ENCODE assay signal across 8 mouse cellular contexts in genomic region chr8:122500856-122501255, GRCm38 (mm10). TPM values are rescaled to one million over a fixed set of nuclear protein-coding genes. Genes with fewer than 3 reads are reported as not detected.
DNase-seq lines count a peak whose midpoint lies in the region; ATAC-seq and TF ChIP-seq lines count a peak whose summit lies in the region.

No protein-coding gene starts in this region.

- no peaks in the 10 kb centered on the region for H3K9me3 ChIP-seq in heart, embryonic 13.5 days
- no peaks in the 10 kb centered on the region for H3K9me3 ChIP-seq in liver, embryonic 16.5 days (replicated peaks; ENCODE audit: control insufficient read depth, low read length)

- H3K27me3 ChIP-seq in heart, embryonic 13.5 days (replicated peaks): no peaks in the 10 kb centered on the region
- H3K27me3 ChIP-seq in liver, embryonic 16.5 days (ENCODE audit: control insufficient read depth, insufficient read depth, low read depth, low read length): no peaks in the 10 kb centered on the region
- H3K27me3 ChIP-seq in testis, adult 2 months (ENCODE audit: control insufficient read depth, insufficient read depth, low read length): no peaks in the 10 kb centered on the region

- 0 out of 2 replicates have a peak, but pooled peaks have one; percentile 9 for ATAC-seq in heart, embryonic 13.5 days (ENCODE audit: extremely low read depth, insufficient number of reproducible peaks, low FRiP score, low TSS enrichment)
- peak; percentile 61 for ATAC-seq in liver, embryonic 16.5 days (ENCODE audit: low read depth)
- peak; percentile 78 for ATAC-seq in neutrophil, adult 5-6 weeks (ENCODE audit: extremely low read depth, insufficient number of reproducible peaks, low FRiP score, poor library complexity, severe bottlenecking)

- peak; percentile 62; the same call in 1 of the 2 replicates for TF ChIP-seq CTCF in embryonic fibroblast, embryonic 13.5 days (IDR thresholded peaks at IDR 0.05; ENCODE audit: borderline replicate concordance, insufficient read depth, low read length)
- TF ChIP-seq CTCF in testis, adult 2 months (IDR thresholded peaks at IDR 0.05; ENCODE audit: control insufficient read depth, insufficient read depth, insufficient replicate concordance, low read depth, low read length): peak; percentile 88

- no peak overlapping the region for H3K27ac ChIP-seq in embryonic fibroblast, embryonic 13.5 days (ENCODE audit: insufficient read depth, low read length)
- no peak overlapping the region for H3K27ac ChIP-seq in heart, embryonic 13.5 days (replicated peaks)
- H3K27ac ChIP-seq in liver, embryonic 16.5 days (ENCODE audit: low read length): no peak overlapping the region
- H3K27ac ChIP-seq in testis, adult 2 months (ENCODE audit: control insufficient read depth, insufficient read depth, low read depth, low read length): no peak overlapping the region

- H3K4me3 ChIP-seq in embryonic fibroblast, embryonic 13.5 days (ENCODE audit: insufficient read depth, low read length): no peak overlapping the region
- no peak overlapping the region for H3K4me3 ChIP-seq in heart, embryonic 13.5 days
- no peak overlapping the region for H3K4me3 ChIP-seq in liver, embryonic 16.5 days (ENCODE audit: low read depth, low read length)
- H3K4me3 ChIP-seq in testis, adult 2 months (ENCODE audit: control insufficient read depth, low read depth, low read length): no peak overlapping the region

- TF ChIP-seq POLR2A in embryonic fibroblast, embryonic 13.5 days (IDR thresholded peaks at IDR 0.05; ENCODE audit: low read depth, low read length): no peak
- no peak for TF ChIP-seq POLR2A in testis, adult 2 months (IDR thresholded peaks at IDR 0.05; ENCODE audit: control insufficient read depth, low read depth, low read length)

- H3K9ac ChIP-seq in heart, embryonic 13.5 days: no peak overlapping the region
- H3K9ac ChIP-seq in liver, embryonic 16.5 days (ENCODE audit: low read depth, low read length): no peak overlapping the region

- peak; percentile 90 for DNase-seq in CD4-positive, CD25-positive, alpha-beta regulatory T cell, adult 2 months (ENCODE audit: low read depth, low spot score)
- DNase-seq in adrenal gland, postnatal 4 days (ENCODE audit: low spot score in 2 of 2): peak; percentile 52 to 62
- DNase-seq in kidney, postnatal 4 days: peak; percentile 87 to 89

- peaks cover 81% of the 10 kb centered on the region for H3K36me3 ChIP-seq in heart, embryonic 13.5 days
- H3K36me3 ChIP-seq in liver, embryonic 16.5 days (ENCODE audit: control insufficient read depth, insufficient read depth): peaks cover 65% of the 10 kb centered on the region
- no peaks in the 10 kb centered on the region for H3K36me3 ChIP-seq in testis, adult 2 months (ENCODE audit: control insufficient read depth, insufficient read depth, low read length)

- no peaks in the 10 kb centered on the region for H3K4me1 ChIP-seq in embryonic fibroblast, embryonic 13.5 days (ENCODE audit: control insufficient read depth, insufficient read depth, low read length)
- H3K4me1 ChIP-seq in heart, embryonic 13.5 days: no peaks in the 10 kb centered on the region
- H3K4me1 ChIP-seq in liver, embryonic 16.5 days (ENCODE audit: control insufficient read depth, low read depth, low read length): no peaks in the 10 kb centered on the region
- no peaks in the 10 kb centered on the region for H3K4me1 ChIP-seq in testis, adult 2 months (ENCODE audit: control insufficient read depth, insufficient read depth, low read length)

- WGBS in heart, embryonic 13.5 days: 35% methylated on average over 10 of the region's 10 CpGs
- 35% methylated on average over 10 of the region's 10 CpGs for WGBS in liver, embryonic 16.5 days (ENCODE audit: insufficient replicate concordance)

- H3K4me2 ChIP-seq in heart, embryonic 13.5 days: no peak overlapping the region
- H3K4me2 ChIP-seq in liver, embryonic 16.5 days (ENCODE audit: low read depth, low read length): no peak overlapping the region

RNA-seq across cellular contexts. Expression of gene Ctu2, which starts 24.9 kb away (rescaled TPM):
- 10 to 100 TPM; 27.7 to 37.0 TPM for total RNA-seq in adrenal gland, postnatal 4 days (2021)
- 36.0 and 37.2 TPM in 2 replicates for polyA plus RNA-seq in embryonic fibroblast, embryonic 13.5 days (2011; ENCODE audit: insufficient read length, low read depth, missing spikeins)
- 23.9 and 29.6 TPM in 2 replicates for polyA plus RNA-seq in heart, embryonic 13.5 days (2015; fragmentation: Nextera tagmentation; extraction: Ambion mirVana)
- polyA plus RNA-seq in liver, embryonic 16.5 days (2015; fragmentation: Nextera tagmentation; extraction: Ambion mirVana): 9.6 and 12.7 TPM in 2 replicates
- 24.1 and 25.2 TPM in 2 replicates for total RNA-seq in neutrophil, adult 5-6 weeks (2017)
- polyA plus RNA-seq in testis, adult 2 months (2012; rRNA removed): 29.3 and 37.7 TPM in 2 replicates

RNA-seq across cellular contexts. Expression of gene Rnf166, which starts 25.0 kb away (rescaled TPM):
- 10 to 100 TPM; 47.5 to 53.7 TPM for total RNA-seq in adrenal gland, postnatal 4 days (2021)
- polyA plus RNA-seq in embryonic fibroblast, embryonic 13.5 days (2011; ENCODE audit: insufficient read length, low read depth, missing spikeins): 38.9 and 39.0 TPM in 2 replicates
- polyA plus RNA-seq in heart, embryonic 13.5 days (2015; fragmentation: Nextera tagmentation; extraction: Ambion mirVana): 33.2 and 42.0 TPM in 2 replicates
- 12.7 and 14.0 TPM in 2 replicates for polyA plus RNA-seq in liver, embryonic 16.5 days (2015; fragmentation: Nextera tagmentation; extraction: Ambion mirVana)
- total RNA-seq in neutrophil, adult 5-6 weeks (2017): 42.0 and 46.2 TPM in 2 replicates
- 120 and 122 TPM in 2 replicates for polyA plus RNA-seq in testis, adult 2 months (2012; rRNA removed)

RNA-seq across cellular contexts. Expression of gene Snai3, which starts 40.3 kb away (rescaled TPM):
- total RNA-seq in adrenal gland, postnatal 4 days (2021): under 1 TPM; 0.42 to 0.56 TPM
- not detected in 2 replicates for polyA plus RNA-seq in embryonic fibroblast, embryonic 13.5 days (2011; ENCODE audit: insufficient read length, low read depth, missing spikeins)
- polyA plus RNA-seq in heart, embryonic 13.5 days (2015; fragmentation: Nextera tagmentation; extraction: Ambion mirVana): 2.4 and 3.1 TPM in 2 replicates
- 0.14 and 0.40 TPM in 2 replicates for polyA plus RNA-seq in liver, embryonic 16.5 days (2015; fragmentation: Nextera tagmentation; extraction: Ambion mirVana)
- 0.47 and 1.5 TPM in 2 replicates for total RNA-seq in neutrophil, adult 5-6 weeks (2017)
- polyA plus RNA-seq in testis, adult 2 months (2012; rRNA removed): 3.7 and 3.8 TPM in 2 replicates

RNA-seq across cellular contexts. Expression of gene Piezo1, which starts 50.3 kb away (rescaled TPM):
- 10 to 100 TPM; 49.0 to 52.1 TPM for total RNA-seq in adrenal gland, postnatal 4 days (2021)
- polyA plus RNA-seq in embryonic fibroblast, embryonic 13.5 days (2011; ENCODE audit: insufficient read length, low read depth, missing spikeins): 146 and 158 TPM in 2 replicates
- 12.9 and 15.4 TPM in 2 replicates for polyA plus RNA-seq in heart, embryonic 13.5 days (2015; fragmentation: Nextera tagmentation; extraction: Ambion mirVana)
- polyA plus RNA-seq in liver, embryonic 16.5 days (2015; fragmentation: Nextera tagmentation; extraction: Ambion mirVana): 11.3 and 15.5 TPM in 2 replicates
- total RNA-seq in neutrophil, adult 5-6 weeks (2017): 22.1 and 24.4 TPM in 2 replicates
- 6.8 and 9.1 TPM in 2 replicates for polyA plus RNA-seq in testis, adult 2 months (2012; rRNA removed)

RNA-seq across cellular contexts. Expression of gene Mvd, which starts 57.6 kb away (rescaled TPM):
- total RNA-seq in adrenal gland, postnatal 4 days (2021): 10 to 100 TPM in 1 of 2 experiments, 1 to 10 TPM in 1; 9.1 to 11.5 TPM
- 18.1 and 22.0 TPM in 2 replicates for polyA plus RNA-seq in embryonic fibroblast, embryonic 13.5 days (2011; ENCODE audit: insufficient read length, low read depth, missing spikeins)
- 19.7 and 21.8 TPM in 2 replicates for polyA plus RNA-seq in heart, embryonic 13.5 days (2015; fragmentation: Nextera tagmentation; extraction: Ambion mirVana)
- 21.8 and 23.2 TPM in 2 replicates for polyA plus RNA-seq in liver, embryonic 16.5 days (2015; fragmentation: Nextera tagmentation; extraction: Ambion mirVana)
- 4.8 TPM in 2 replicates for total RNA-seq in neutrophil, adult 5-6 weeks (2017)
- polyA plus RNA-seq in testis, adult 2 months (2012; rRNA removed): 6.5 and 6.6 TPM in 2 replicates

Comparison
In these comparisons a context has a peak if more than half of its experiments do, and no peak if none do; other contexts are left out.
1. ATAC-seq: peak in every context shown above with its lines; median percentile 78 in neutrophil, adult 5-6 weeks; 61 in liver, embryonic 16.5 days; 9 in heart, embryonic 13.5 days.